Mouse (Mus musculus): ENCODE data around the gene Herc3.

DNA sequence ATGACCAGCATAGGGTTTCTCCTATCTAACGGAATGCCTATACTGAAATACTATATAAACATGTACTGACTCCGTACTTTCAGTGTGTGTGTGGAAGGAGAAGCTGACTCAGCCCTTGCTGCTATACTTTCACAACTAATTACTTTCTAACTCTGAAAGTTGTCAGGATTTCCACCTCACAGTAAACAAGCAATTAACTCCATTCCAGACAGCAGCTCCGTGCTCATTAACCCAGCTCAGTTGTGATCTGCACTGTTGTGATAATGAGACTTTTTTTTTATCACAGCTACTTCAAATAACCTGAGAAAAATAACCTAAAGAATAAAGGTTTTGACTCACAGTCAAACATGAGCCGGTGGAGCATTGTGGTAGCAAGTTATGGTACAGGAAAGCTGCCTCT, 63.7 kb downstream of the Herc3 start:
- TF ChIP-seq CTCF (IDR thresholded peaks at IDR 0.05; ENCODE audit: low read depth) (no peak), EP300 (IDR thresholded peaks at IDR 0.05; ENCODE audit: low read depth) (no peak)
